Mouse (Mus musculus): ENCODE measurements around the gene Leo1. TPM values are rescaled to one million over a fixed set of nuclear protein-coding genes. Genes with fewer than 3 reads are reported as not detected.
"Not testable (repeated sequence)": the region's sequence is repeated elsewhere in the genome, so short reads cannot be mapped to it uniquely, and the experiment has no call there.

Gene Leo1
- polyA plus RNA-seq, 1 experiment from 2014 or later, result 53.2 TPM

- Histone ChIP-seq H3K9me3 (ENCODE audit: control insufficient read depth, low read length) (no peaks in the 10 kb centered on the region), H3K27ac (ENCODE audit: low read depth, low read length) (no peak overlapping the region), H3K4me2 (replicated peaks; ENCODE audit: low read depth, low read length) (no peak overlapping the region), H3K27me3 (ENCODE audit: control insufficient read depth, insufficient read depth, low read length) (no peaks in the 10 kb centered on the region), H3K4me3 (ENCODE audit: low read depth, low read length) (no peak overlapping the region), H3K4me1 (replicated peaks; ENCODE audit: control insufficient read depth, insufficient read depth, low read length) (peaks cover 3% of the 10 kb centered on the region; the same call in 1 of the 2 replicates), H3K9ac (ENCODE audit: low read depth, low read length) (no peak overlapping the region), H3K36me3 (ENCODE audit: control insufficient read depth, insufficient read depth, low read length) (peaks cover 8% of the 10 kb centered on the region; the same call in 1 of the 2 replicates)
- WGBS, result 93% methylated on average over 15 of the region's 15 CpGs
- ATAC-seq (ENCODE audit: low FRiP score) (no peak), DNase-seq (ENCODE audit: low spot score) (no peak)
Observed at GRCm38 (mm10) chr9:75444981-75445380, 3.7 kb downstream of the Leo1 start.

GRCm38 (mm10) chr9:75446574-75446973 lies 5.2 kb downstream of the Leo1 start:
- not testable (repeated sequence) for H3K4me1 ChIP-seq (replicated peaks; ENCODE audit: control insufficient read depth, insufficient read depth, low read length); H3K9ac ChIP-seq (ENCODE audit: low read depth, low read length); H3K4me3 ChIP-seq (ENCODE audit: low read depth, low read length); H3K9me3 ChIP-seq (ENCODE audit: control insufficient read depth, low read length); DNase-seq (ENCODE audit: low spot score); H3K27ac ChIP-seq (ENCODE audit: low read depth, low read length); H3K27me3 ChIP-seq (ENCODE audit: control insufficient read depth, insufficient read depth, low read length); H3K4me2 ChIP-seq (replicated peaks; ENCODE audit: low read depth, low read length); ATAC-seq (ENCODE audit: low FRiP score)
- H3K36me3 ChIP-seq (ENCODE audit: control insufficient read depth, insufficient read depth, low read length), result peaks cover 15% of the 10 kb centered on the region; the same call in 1 of the 2 replicates
- WGBS, result 88% methylated on average over 10 of the region's 10 CpGs

- Histone ChIP-seq H3K36me3 (ENCODE audit: control insufficient read depth, insufficient read depth, low read length) (peaks cover 15% of the 10 kb centered on the region; the same call in 1 of the 2 replicates), H3K4me2 (replicated peaks; ENCODE audit: low read depth, low read length) (no peak overlapping the region), H3K9me3 (ENCODE audit: control insufficient read depth, low read length) (no peaks in the 10 kb centered on the region), H3K4me3 (ENCODE audit: low read depth, low read length) (no peak overlapping the region), H3K4me1 (replicated peaks; ENCODE audit: control insufficient read depth, insufficient read depth, low read length) (no peaks in the 10 kb centered on the region), H3K27me3 (ENCODE audit: control insufficient read depth, insufficient read depth, low read length) (no peaks in the 10 kb centered on the region), H3K9ac (ENCODE audit: low read depth, low read length) (no peak overlapping the region), H3K27ac (ENCODE audit: low read depth, low read length) (no peak overlapping the region)
- WGBS, result 91% methylated on average over 3 of the region's 3 CpGs
- DNase-seq (ENCODE audit: low spot score) (no peak), ATAC-seq (ENCODE audit: low FRiP score) (no peak)
Observed at GRCm38 (mm10) chr9:75448021-75448420, 6.7 kb downstream of the Leo1 start.

DNA sequence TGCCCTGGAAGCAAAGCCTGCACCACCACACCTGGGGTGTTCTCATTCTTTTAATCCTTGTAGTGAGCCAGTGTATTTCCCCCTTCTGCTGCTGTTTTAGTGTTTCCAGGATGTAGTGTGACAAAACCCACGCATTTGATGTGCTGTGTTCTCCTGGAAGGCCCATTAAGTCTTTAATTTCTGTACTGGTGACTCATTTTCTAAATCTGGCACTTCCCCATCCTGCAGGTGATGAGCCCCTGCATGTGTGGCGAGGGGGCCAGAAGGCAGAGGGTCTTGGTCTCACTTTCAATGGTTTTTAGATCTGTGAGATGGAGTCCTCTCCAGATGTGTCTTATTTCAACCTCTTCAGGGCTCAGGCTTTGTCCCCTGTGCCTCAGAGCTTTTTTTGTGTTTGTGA lies 12.7 kb downstream of the Leo1 start:
- H3K9me3 ChIP-seq (ENCODE audit: control insufficient read depth, low read length), result no peaks in the 10 kb centered on the region
- ATAC-seq (ENCODE audit: low FRiP score) (no peak), DNase-seq (ENCODE audit: low spot score) (no peak)
- no peak overlapping the region for H3K4me3 ChIP-seq (ENCODE audit: low read depth, low read length)
- no peak overlapping the region for H3K9ac ChIP-seq (ENCODE audit: low read depth, low read length)
- no peaks in the 10 kb centered on the region for H3K27me3 ChIP-seq (ENCODE audit: control insufficient read depth, insufficient read depth, low read length)
- WGBS, result 97% methylated on average over 2 of the region's 2 CpGs
- no peak overlapping the region for H3K4me2 ChIP-seq (replicated peaks; ENCODE audit: low read depth, low read length)
- H3K4me1 ChIP-seq (replicated peaks; ENCODE audit: control insufficient read depth, insufficient read depth, low read length), result no peaks in the 10 kb centered on the region
- no peak overlapping the region for H3K27ac ChIP-seq (ENCODE audit: low read depth, low read length)
- H3K36me3 ChIP-seq (ENCODE audit: control insufficient read depth, insufficient read depth, low read length), result peaks cover 23% of the 10 kb centered on the region

DNA sequence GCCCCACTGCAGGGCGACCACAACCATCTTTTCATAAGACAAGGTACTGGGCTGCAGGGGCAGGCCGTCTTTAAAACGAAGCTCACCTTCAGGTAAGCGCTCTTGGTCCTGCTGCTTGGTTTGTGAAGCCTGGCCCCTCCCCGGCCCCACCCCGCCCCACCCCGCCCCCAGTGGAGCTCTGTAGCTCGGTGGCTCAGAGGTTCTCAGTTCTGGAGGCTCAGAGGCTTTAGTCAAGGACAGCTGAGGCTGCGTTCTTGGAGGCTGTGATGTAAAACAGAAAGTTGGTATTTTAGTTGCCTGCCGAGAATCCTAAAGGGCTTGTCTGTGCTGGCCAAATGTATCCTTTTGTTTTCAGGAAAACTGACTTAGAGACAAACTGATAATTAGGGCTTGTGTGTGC lies 14.4 kb downstream of the Leo1 start:
- ATAC-seq (ENCODE audit: low FRiP score), result no peak
- H3K36me3 ChIP-seq (ENCODE audit: control insufficient read depth, insufficient read depth, low read length), result peaks cover 26% of the 10 kb centered on the region
- WGBS, result 86% methylated on average over 10 of the region's 10 CpGs

DNA sequence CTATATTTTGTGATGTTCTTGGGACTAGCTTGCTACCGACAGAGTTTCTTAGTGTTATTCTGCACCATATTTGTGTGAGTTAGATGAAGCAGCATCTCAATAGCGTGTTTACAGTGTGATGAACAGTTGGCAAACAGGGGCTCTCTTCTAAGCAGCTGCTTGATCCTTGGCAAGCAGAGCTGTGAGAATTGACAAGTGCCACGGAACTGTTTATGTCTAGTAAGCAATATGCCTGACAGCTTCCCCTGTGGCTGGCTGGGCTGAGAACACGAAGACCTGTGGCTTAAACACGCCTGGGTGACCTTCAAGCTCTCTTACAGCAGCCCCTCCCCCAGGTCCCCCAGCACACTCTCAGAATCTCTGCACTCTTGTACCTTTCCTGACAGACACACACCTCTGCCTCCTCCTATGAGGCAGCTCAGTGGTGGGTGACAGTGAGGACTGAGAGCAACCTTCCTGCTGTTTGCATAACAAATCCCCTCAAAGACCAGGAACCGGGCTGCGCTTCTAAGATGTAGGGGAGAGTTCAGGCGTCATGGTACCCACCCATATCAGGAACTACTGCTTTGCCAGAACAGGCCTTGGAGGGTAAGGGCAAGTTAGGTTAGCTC lies 21.8 kb downstream of the Leo1 start:
- Histone ChIP-seq H3K9me3 (ENCODE audit: control insufficient read depth, low read length) (no peaks in the 10 kb centered on the region), H3K4me1 (replicated peaks; ENCODE audit: control insufficient read depth, insufficient read depth, low read length) (no peaks in the 10 kb centered on the region), H3K27ac (ENCODE audit: low read depth, low read length) (no peak overlapping the region), H3K4me3 (ENCODE audit: low read depth, low read length) (no peak overlapping the region), H3K4me2 (replicated peaks; ENCODE audit: low read depth, low read length) (no peak overlapping the region), H3K36me3 (ENCODE audit: control insufficient read depth, insufficient read depth, low read length) (peaks cover 22% of the 10 kb centered on the region), H3K27me3 (ENCODE audit: control insufficient read depth, insufficient read depth, low read length) (no peaks in the 10 kb centered on the region), H3K9ac (ENCODE audit: low read depth, low read length) (no peak overlapping the region)
- no peak for DNase-seq (ENCODE audit: low spot score)
- ATAC-seq (ENCODE audit: low FRiP score), result no peak
- WGBS, result 82% methylated on average over 8 of the region's 8 CpGs

More for the DNA sequence above, 14.4 kb downstream of the Leo1 start:
- Histone ChIP-seq H3K9me3 (ENCODE audit: control insufficient read depth, low read length) (no peaks in the 10 kb centered on the region), H3K4me1 (replicated peaks; ENCODE audit: control insufficient read depth, insufficient read depth, low read length) (no peaks in the 10 kb centered on the region), H3K4me3 (ENCODE audit: low read depth, low read length) (no peak overlapping the region), H3K27me3 (ENCODE audit: control insufficient read depth, insufficient read depth, low read length) (no peaks in the 10 kb centered on the region), H3K9ac (ENCODE audit: low read depth, low read length) (no peak overlapping the region), H3K4me2 (replicated peaks; ENCODE audit: low read depth, low read length) (no peak overlapping the region), H3K27ac (ENCODE audit: low read depth, low read length) (no peak overlapping the region)
- DNase-seq (ENCODE audit: low spot score), result no peak

DNA sequence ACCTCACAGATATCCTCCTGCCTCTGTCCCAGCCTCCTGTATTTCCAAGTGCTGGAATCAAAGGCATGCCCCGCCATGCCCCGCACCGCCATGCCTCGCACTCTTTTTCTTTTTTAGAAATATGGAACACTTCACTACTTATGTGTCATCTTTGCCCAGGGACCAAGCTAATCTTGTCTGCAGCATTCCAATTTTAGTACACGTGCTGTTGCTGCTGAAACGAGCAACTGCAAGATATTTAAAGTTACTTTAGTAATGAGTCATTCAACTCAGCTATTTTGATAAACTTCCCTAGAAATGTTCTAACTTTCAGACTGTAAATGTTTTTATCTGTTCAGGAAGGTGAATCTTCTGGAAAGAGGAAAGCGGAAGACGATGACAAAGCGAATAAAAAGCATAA lies 24.5 kb downstream of the Leo1 start:
- Histone ChIP-seq H3K4me3 (ENCODE audit: low read depth, low read length) (no peak overlapping the region), H3K9ac (ENCODE audit: low read depth, low read length) (no peak overlapping the region), H3K4me2 (replicated peaks; ENCODE audit: low read depth, low read length) (no peak overlapping the region), H3K4me1 (replicated peaks; ENCODE audit: control insufficient read depth, insufficient read depth, low read length) (no peaks in the 10 kb centered on the region), H3K27me3 (ENCODE audit: control insufficient read depth, insufficient read depth, low read length) (no peaks in the 10 kb centered on the region), H3K36me3 (ENCODE audit: control insufficient read depth, insufficient read depth, low read length) (peaks cover 12% of the 10 kb centered on the region), H3K27ac (ENCODE audit: low read depth, low read length) (no peak overlapping the region), H3K9me3 (ENCODE audit: control insufficient read depth, low read length) (no peaks in the 10 kb centered on the region)
- 95% methylated on average over 9 of the region's 9 CpGs for WGBS
- ATAC-seq (ENCODE audit: low FRiP score), result no peak
- no peak for DNase-seq (ENCODE audit: low spot score)

DNA sequence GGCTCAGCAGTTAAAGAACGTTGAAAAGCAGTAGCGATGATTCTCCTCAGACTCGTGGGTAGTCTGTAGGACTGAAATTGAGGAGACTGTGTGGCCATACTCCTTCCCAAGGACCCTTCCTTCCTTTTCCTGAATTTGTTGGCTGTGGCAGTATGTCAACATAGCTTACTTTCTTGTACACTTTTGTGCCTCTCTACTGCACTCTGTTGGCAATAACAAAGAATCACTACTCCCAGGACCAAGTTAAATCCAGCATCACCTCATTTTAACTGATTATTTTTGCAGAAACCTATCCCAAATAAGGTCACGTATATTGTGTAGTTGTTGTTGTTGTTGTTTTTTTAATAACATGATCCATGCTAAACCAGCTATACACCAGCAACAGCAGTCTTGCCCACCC lies 25.3 kb downstream of the Leo1 start:
- DNase-seq (ENCODE audit: low spot score) (no peak), ATAC-seq (ENCODE audit: low FRiP score) (no peak)
- Histone ChIP-seq H3K4me1 (replicated peaks; ENCODE audit: control insufficient read depth, insufficient read depth, low read length) (no peaks in the 10 kb centered on the region), H3K27me3 (ENCODE audit: control insufficient read depth, insufficient read depth, low read length) (no peaks in the 10 kb centered on the region), H3K36me3 (ENCODE audit: control insufficient read depth, insufficient read depth, low read length) (peaks cover 7% of the 10 kb centered on the region; the same call in 1 of the 2 replicates), H3K4me2 (replicated peaks; ENCODE audit: low read depth, low read length) (no peak overlapping the region), H3K4me3 (ENCODE audit: low read depth, low read length) (no peak overlapping the region), H3K27ac (ENCODE audit: low read depth, low read length) (no peak overlapping the region), H3K9ac (ENCODE audit: low read depth, low read length) (no peak overlapping the region), H3K9me3 (ENCODE audit: control insufficient read depth, low read length) (no peaks in the 10 kb centered on the region)
- WGBS, result 89% methylated on average over 4 of the region's 4 CpGs

DNA sequence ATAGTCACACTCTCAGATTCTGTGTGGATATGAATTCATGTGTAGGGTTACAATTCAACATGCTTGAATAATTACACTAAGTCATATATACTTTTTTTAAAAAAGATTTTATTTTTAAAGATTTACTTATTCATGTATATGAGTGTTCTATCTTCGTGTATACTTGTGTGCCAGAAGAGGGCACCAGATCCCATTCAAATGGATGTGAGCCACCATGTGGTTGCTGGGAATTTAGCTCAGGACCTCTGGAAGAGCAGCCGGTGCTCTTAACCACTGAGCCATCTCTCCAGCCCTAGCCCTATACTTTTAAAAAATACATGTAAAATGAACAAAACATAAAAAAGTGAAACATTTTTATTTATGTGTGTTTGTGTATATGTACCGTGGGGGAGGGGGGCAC lies 26.3 kb downstream of the Leo1 start:
- WGBS, result 96% methylated on average over 3 of the region's 3 CpGs
- no peak overlapping the region for H3K4me2 ChIP-seq (replicated peaks; ENCODE audit: low read depth, low read length)
- H3K27ac ChIP-seq (ENCODE audit: low read depth, low read length), result no peak overlapping the region
- no peaks in the 10 kb centered on the region for H3K4me1 ChIP-seq (replicated peaks; ENCODE audit: control insufficient read depth, insufficient read depth, low read length)
- ATAC-seq (ENCODE audit: low FRiP score) (no peak), DNase-seq (ENCODE audit: low spot score) (no peak)
- H3K9ac ChIP-seq (ENCODE audit: low read depth, low read length), result no peak overlapping the region
- H3K27me3 ChIP-seq (ENCODE audit: control insufficient read depth, insufficient read depth, low read length), result no peaks in the 10 kb centered on the region
- peaks cover 7% of the 10 kb centered on the region; the same call in 1 of the 2 replicates for H3K36me3 ChIP-seq (ENCODE audit: control insufficient read depth, insufficient read depth, low read length)
- no peaks in the 10 kb centered on the region for H3K9me3 ChIP-seq (ENCODE audit: control insufficient read depth, low read length)
- no peak overlapping the region for H3K4me3 ChIP-seq (ENCODE audit: low read depth, low read length)
